Mouse (Mus musculus): Measurements from ENCODE around the gene Crb1. TPM values are rescaled to one million over a fixed set of nuclear protein-coding genes. Genes with fewer than 3 reads are reported as not detected.
"Not testable (repeated sequence)": the region's sequence is repeated elsewhere in the genome, so short reads cannot be mapped to it uniquely, and the experiment has no call there.

Crb1 gene
- total RNA-seq, 2 experiments from 2014 or later, result 0.10 to 0.43 TPM

DNA sequence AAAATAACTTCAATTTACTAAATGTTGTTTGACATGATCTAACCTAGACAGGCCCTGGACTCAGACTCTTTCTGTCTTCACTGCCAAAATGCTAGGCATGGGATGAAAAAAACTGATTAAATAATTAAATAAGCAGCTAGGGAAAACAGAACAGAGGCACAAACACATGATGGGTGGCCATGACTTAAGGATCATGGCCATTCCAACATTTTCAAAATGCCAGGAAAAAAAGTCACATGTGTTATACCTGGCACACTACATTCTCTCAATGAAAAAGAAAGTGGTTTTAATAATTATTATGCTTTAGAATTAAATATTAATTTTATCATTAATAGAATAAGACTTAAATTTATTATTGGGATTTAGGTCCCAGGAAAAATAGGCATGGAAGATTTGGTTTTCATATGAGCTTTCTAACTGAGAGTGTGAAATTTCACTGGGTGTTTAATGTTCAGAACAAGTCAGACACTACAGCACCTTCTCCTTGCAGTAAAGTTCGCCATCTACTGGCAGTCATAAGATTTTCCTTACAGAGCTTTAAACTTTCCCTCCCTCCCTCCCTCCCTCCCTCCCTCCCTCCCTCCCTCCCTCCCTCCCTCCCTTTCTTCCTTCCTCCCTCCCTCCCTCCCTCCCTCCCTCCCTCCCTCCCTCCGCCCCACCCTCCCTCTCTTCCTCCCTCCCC is 36.6 kb downstream of the Crb1 start:
- intact Hi-C loops (cut with DNase I), result loop anchor here (1.0 kb wide), 1 partner anchor 27 kb away; no protein-coding TSS in a partner anchor
- DNase-seq, result peak; percentile 19 to 41

DNA sequence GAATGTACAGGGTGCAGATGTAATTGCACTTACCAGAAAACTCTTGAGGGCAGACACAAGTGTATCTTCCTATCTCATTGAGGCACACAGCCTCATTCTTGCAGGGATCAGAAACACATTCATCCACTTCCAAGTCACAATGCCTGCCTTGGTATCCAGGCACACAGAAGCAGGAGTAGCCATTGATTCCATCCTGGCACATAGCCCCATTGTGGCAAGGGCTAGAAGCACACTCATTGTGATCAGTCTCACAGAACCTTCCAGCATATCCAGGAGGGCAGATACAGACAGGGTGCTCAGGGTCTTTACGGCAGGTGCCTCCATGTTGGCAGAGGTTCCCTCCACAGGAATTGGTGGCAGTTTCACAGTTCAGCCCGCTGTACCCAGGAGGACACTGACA is 39.9 kb downstream of the Crb1 start:
- intact Hi-C loops (cut with DNase I), result no loop called here

DNA sequence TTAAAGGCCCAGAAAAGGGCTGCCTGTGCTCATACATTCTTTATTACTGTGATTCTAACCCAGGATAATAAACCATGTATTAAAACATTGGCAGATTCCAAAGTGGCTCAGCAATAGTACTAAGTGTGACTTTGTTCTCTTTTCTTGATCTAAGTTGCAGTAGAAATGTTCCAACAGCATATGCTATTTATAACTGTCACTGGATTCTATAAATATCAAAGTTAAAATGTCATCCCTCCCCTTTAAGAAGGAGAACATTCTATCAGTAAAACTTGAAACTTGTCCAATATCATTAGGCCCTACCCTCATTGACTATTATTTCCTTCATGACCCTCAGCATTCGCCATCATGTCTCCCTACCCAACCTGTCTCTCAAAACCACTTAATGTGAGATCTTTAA is 48.1 kb downstream of the Crb1 start:
- DNase-seq, result peak; percentile 11 to 16
- intact Hi-C loops (cut with DNase I), result no loop called here

More for the DNA sequence above, 39.9 kb downstream of the Crb1 start:
- no peak for DNase-seq

DNA sequence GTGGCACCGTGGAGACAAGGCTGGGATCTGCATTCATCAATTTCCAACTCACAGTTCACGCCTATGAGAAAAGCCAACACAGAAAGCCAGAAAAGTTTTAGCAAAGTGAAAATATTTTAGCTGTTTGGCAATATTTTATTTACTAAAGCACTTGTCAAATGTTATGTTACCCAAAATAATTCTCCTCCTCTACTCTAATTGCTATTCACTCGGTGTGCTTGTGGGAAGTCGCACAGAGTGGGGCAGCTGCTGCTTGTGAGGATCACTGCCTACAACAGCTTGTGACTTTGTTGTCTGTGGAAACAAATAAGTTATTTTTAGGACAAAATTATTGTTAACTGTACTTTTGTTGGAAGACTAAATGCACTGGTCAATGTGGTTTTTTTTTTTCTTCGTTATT is 48.6 kb downstream of the Crb1 start:
- intact Hi-C loops (cut with DNase I), result no loop called here
- DNase-seq, result no peak

DNA sequence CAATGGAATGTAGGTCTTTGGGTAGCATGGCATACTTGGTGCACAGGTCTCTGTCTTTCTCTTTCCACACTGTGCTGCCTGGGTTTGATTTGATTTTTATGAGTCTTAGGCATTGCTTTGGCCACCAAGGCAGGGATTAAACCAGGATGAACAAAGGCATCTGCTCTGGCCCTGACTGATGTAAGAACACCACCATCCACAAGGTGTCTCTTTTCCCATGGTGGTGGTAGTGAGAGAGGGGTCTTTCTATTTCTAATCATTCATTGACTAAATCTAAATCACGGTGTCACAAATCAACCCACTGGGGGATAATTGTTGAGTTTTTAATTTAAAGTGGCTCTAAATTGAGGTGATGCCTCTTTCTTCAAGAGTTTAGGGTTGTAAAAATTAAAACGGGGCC is 51.5 kb downstream of the Crb1 start:
- DNase-seq, result no peak
- intact Hi-C loops (cut with DNase I), result no loop called here

DNA sequence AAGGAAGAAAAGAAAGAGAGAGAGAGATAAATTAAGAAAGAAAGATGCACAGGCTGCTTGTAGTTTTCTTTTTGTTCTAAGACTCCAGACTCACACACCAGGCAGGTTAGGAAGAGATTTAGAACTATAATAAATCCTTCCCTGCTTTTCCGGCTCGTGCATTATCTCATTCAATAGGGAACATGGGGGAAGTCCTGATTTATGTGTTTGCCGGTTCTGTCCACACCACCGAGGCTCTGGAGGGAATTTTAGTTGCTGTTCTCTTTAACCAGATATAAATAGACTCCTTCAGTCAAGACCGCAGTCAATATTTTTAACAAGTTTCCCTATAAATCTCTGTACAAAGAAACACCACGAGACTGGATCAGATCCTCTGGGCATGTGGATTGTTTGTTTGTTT is 57.1 kb downstream of the Crb1 start:
- DNase-seq, result no peak
- intact Hi-C loops (cut with DNase I), result no loop called here

DNA sequence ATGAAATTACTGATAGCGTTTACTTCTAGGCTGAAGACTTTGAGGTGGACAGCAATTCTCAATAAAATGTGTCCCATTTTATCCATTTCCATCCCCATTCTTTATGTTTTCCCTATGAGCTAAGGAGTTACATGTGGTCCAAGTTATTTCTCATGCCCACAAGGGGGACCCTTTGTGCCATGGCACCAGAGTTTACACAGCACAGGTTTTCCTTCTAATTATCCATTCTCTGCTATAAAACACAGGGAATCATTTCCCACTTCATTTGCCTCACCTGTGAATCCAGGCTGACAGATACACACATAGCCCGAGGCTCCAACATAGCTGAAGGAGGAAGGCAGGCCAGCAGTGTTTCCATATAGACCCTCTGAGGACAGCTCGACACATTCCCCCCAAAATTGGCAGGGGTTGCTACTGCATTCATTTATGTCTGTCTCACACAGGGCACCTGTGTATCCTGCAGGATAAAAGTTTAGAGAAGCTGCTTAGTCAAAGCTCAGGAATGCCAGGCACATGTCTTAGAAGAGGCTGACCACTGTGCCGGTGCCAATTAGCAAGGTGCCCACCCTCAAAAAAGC is 62.5 kb downstream of the Crb1 start:
- peak; percentile 24 to 28 for DNase-seq
- intact Hi-C loops (cut with DNase I), result no loop called here

DNA sequence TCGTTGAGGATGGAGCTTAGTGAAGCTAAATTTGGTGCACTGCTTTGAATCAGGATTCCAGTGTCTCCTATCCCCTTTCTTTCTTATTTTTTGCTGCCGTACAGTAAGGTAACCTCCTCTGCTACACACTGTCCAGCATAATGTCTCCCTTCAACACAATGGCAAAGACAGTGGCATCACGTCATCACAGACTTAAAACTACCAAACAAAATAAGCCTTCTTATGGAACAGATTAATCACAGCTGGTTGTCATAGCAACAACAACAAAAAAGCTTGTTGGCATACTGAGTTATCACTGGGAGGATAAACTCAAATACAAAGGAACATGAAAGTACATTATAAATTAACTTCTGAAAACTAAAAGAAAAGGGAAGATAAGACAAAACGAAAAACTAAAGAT is 68.0 kb downstream of the Crb1 start:
- DNase-seq, result no peak
- intact Hi-C loops (cut with DNase I), result no loop called here

DNA sequence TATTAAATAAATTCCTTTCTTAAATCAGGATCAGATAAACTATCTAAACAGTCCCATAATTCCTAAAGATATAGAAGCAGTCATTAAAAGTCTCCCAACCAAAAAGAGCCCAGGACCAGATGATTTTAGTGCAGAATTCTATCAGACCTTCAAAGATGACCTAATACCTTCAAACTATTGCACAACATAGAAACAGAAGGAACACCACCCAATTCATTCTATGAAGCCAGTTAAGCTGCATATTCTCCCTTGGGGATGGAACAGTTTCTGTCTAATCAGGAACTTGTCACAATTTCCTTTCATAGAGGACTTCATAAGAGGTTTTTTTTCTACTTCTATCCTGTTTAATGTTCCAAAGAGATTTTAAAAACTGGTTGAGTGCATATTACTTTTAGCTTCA is 74.4 kb downstream of the Crb1 start:
- intact Hi-C loops (cut with DNase I), result not testable (repeated sequence)

DNA sequence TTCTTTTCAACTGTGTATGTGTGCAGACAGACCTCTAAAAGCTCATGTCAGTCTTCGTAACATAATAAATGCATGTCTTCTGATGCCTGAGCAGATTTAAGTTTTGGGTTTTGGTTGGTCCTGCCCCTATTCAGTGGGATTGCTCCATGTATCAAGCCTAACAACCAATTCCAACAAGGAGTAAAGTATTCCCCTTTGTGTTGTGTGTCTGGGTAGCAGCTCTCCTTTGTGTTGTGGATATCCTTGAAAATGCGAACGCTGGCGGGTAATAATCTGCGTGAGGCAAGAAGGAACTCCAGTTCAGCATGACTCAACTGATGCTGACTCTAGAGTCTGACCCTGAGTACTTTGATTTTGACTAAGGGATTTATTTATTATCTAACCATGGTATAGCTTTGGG is 75.1 kb downstream of the Crb1 start:
- intact Hi-C loops (cut with DNase I), result no loop called here
- DNase-seq, result no peak

More for the DNA sequence above, 74.4 kb downstream of the Crb1 start:
- DNase-seq, result not testable (repeated sequence)

DNA sequence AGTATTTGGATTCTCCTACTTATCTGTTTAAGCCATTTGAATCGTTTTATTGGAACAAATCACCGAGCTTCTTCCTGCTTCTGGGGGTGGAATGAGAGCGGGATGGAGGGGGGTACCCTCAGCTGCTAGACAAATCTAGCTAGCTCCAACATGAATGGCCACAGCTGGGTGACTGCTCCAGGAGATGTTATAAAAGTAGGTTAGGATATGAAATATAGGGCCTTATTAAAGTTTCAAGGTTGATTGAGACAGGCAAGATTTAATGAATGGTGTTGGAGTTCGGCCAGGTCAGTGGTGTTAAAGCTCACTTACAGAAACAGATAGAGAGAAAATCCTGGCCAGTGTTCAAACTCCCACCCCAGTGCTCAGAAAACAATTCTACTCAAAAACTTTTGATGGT is 84.9 kb downstream of the Crb1 start:
- no peak for DNase-seq
- intact Hi-C loops (cut with DNase I), result no loop called here

DNA sequence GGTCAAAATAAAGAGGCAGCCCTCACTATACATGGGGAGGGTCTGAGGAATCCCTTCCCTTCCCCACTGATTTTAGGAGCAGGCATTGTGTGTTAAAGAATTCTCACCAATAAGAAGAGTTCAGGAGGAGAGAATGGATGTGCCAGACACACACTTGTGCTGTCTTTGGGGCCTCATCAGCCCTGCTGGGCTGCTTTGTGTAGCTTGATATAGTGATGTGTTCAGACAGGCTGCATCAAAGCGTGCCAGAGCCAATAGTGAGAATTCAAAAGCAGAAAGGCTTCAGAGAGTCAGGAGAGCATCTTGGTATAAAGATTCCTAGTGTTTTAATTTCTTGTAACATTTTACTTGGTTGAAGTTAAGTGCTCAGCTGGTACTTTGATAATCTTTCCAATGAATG is 85.3 kb downstream of the Crb1 start:
- no peak for DNase-seq
- intact Hi-C loops (cut with DNase I), result no loop called here

DNA sequence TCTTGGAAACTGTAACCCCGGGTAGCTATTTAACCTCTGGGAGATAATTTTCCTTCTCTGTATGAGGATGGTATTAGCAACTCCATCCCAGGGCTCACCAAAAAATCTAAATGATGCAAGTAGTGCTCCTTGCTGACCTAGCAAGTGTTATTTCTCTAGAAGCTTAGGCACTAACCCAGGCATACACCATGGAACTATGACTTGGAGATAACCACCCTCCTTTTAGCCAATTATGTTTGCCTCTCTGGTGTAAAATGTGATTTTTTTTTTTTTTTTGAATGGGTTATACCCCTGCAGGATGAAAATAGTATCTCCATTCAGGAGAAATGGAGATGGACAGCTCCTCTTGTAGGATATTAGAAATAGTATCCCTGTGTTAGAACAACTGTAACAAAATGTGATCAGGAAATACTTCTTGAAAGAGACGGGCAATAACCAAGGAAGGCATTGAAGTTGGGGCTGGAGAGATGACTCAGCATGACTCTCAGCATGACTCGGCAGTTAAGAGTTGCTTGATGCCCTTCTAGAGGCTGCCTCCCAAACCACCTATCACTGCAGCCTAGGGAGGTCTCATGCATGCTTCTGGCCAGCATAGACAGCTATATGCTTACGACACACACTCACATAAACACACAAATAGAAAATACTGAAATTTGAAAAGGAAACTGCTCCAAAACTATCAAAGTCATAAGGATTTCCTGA is 100.1 kb downstream of the Crb1 start:
- no peak for DNase-seq
- intact Hi-C loops (cut with DNase I), result no loop called here

DNA sequence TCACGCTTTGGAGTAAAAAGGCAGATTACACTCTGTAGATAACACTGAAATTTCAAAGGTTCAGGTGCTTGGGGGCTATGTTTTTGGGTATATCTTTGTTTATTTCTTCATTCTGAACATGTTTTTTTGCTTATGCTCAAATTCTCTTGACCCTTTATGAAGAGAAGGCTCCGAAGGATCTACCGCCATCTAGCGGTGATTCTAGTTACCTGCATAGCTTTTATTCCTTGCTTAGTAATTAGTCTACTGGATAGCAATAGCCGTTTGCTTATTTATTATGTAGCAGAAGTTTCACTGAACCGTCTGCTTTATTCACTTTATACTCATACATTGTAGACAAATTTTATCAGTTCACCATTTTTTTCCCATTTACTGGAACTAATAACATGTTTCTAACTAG is 109.1 kb downstream of the Crb1 start:
- intact Hi-C loops (cut with DNase I), result loop anchor here (1.0 to 5.0 kb wide), 3 partner anchors 106 to 1136 kb away; no protein-coding TSS in a partner anchor
- peak; percentile 52 to 71 for DNase-seq

DNA sequence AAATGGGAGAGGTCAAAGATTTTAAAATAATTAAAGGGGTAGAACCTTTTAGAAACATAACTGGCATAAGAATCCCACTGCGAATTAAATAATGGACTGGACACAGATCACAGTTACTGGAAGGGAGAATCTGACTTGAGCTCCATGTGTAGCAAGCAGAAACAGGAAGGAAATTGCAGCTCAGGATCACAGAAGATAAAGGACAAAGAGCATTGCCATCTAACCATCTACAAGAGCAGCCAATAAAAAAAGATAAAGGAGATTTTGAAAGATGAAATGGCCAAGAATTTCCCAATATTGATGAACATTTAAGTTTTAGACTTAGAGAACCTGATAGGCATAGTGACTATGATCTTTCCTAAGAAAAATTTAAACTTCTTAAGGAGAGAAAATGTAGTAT is 112.7 kb downstream of the Crb1 start:
- intact Hi-C loops (cut with DNase I), result no loop called here
- DNase-seq, result no peak

DNA sequence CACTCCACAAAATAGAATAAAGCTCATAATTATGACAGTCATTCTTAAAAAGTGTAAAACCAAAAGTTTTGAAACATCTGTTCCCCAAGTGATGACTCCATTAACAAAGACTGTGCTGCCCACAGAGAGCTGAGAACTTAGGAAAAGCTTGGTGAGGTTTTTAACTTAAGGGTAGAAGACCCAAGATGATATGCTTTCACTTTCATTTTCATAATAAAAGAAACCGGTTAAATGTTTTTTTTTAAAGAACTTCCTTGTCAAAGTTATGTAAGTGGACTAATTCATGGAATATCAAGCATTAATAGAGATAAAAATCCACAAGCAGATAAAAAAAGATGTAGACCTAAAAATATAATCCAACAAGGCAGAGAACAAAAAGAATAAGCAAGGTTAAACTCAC is 113.7 kb downstream of the Crb1 start:
- intact Hi-C loops (cut with DNase I), result no loop called here
- no peak for DNase-seq

DNA sequence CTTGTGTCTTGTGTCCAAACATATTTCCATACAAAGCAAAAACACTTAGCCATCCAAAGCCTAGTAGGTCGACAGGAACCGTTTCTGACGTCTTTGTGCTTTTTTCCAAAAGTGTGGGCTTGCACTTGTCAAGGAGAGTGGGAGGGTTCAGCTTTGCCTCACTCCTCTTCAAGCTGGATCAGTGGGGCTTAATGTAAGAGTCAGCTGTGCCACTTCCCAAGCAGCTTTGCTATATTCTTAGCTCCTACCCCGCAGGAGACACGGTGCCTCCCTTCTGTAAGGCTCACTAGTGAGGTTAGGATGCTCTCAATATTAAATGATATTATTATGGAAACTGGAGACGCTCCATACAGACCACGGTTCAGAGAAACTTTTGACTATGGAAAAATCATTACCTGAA is 121.3 kb downstream of the Crb1 start:
- intact Hi-C loops (cut with DNase I), result no loop called here
- DNase-seq, result no peak

DNA sequence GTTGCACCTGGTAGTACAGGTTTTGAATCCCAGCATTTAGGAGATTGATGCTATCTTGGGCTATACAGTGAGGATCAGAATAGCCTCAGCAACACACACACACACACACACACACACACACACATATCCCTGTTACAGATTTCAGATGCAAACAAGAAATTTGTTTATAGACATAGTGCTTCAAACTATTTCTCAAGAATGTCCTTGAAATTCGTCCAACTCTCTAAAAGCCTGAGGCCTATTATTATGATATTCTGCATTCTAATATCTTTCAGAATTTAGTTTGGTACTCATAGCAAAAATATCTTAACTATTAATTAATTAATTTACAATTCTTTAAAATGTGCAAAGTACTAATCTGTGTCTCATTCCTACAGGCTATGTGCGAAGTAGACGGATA is 124.9 kb downstream of the Crb1 start:
- intact Hi-C loops (cut with DNase I), result no loop called here
- no peak for DNase-seq

DNA sequence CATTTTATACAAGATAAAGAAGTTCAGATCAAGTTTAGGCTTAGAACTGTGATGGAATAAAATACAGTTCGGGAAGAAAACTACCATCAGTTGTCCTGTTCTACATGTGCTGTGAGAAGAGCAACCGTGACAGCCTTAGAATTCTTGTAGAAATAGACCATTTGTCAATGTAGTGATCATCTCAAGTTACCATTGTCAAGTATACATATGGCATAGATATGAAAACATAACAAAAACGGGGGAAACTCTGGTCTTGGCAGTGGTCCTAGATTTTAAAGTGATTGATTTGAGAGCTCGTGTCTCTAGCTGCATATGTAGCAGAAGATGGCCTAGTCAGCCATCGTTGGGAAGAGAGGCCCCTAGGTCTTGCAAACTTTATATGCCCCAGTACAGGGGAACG is 127.7 kb downstream of the Crb1 start:
- DNase-seq, result no peak
- intact Hi-C loops (cut with DNase I), result no loop called here

DNA sequence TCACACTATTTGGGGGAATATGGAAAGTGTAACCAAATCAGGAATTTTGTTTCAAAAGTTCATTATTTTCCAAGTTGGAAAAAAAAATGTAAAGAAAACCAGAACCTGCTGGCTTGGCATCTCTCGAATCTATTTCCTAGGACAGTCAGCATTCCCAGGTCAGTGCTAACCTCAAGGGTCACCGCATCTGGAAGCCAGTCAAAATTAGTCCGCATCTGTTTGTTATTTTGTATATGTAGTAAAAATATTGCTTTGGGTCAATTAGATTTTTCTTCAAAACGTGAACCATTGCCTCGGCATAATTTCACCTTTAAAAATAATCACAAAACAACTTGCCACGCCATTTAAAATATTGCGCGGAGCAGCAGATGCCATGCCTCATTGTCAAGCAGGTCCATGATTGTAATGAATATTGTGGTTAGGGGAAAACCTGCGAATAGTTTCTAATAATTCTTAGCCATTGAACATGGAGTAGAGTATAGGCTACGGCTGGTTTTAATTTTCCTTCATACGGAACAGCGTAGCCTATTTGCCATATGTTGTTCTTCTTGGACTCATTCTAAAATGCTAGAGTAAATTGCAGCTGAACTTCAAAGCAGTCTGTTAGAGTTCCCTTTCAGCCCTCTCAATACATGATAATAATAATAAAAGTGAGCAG is 130.0 kb downstream of the Crb1 start:
- no peak for DNase-seq
- intact Hi-C loops (cut with DNase I), result no loop called here

DNA sequence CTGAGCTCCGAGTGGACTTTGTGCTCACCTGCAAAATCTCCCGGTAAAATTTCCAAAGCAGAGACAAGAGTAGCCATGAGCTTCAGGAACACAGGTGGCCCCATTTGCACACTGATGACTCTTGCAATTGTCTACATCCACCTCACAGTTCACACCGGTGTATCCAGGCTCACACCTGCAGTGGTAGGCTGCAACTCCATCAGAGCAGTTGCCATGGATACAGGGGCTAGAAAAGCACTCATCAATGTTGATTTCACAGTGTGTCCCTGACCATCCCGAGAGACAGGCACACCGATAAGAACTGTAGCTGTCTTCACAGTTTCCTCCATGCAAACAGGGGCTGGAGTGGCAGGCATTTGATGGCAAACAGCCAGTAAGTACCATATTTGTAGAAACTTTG is 140.1 kb downstream of the Crb1 start:
- intact Hi-C loops (cut with DNase I), result no loop called here
- no peak for DNase-seq

Measured in heart, postnatal 10 days (tissue).